Mouse (Mus musculus) cortical plate, adult 2 months (tissue): ENCODE measurements around the gene Nfe2. TPM values are rescaled to one million over a fixed set of nuclear protein-coding genes. Genes with fewer than 3 reads are reported as not detected.
A peak's percentile ranks its signal among the peaks of the same experiment; 100 is the strongest.
"Not testable (repeated sequence)": the region's sequence is repeated elsewhere in the genome, so short reads cannot be mapped to it uniquely, and the experiment has no call there.

ENCODE experiments used
- H3K27ac ChIP-seq: fragments of 200-500 bp; 2 replicates; pipeline ENCODE4 v1.5.1; 2012; ENCODE audit warnings: low read length, control low read depth, inconsistent platforms; ENCODE audit not compliant: insufficient read depth
- H3K4me1 ChIP-seq: fragments of 200-500 bp; 2 replicates; pipeline ENCODE4 v1.6.1; 2011; ENCODE audit warnings: low read length; ENCODE audit not compliant: control insufficient read depth, insufficient read depth
- H3K4me3 ChIP-seq: fragments of 200-500 bp; 2 replicates; pipeline ENCODE4 v1.5.1; 2011; ENCODE audit warnings: mild to moderate bottlenecking, low read length, control low read depth; ENCODE audit not compliant: insufficient read depth
- CTCF ChIP-seq: fragments of 200-500 bp; IDR thresholded peaks from 2 replicates; pipeline ENCODE4 v1.5.1; 2011; ENCODE audit warnings: mild to moderate bottlenecking, control low read depth, low read length; ENCODE audit not compliant: insufficient read depth; ENCODE audit errors: extremely low read depth
- POLR2A ChIP-seq: fragments of 200-500 bp; IDR thresholded peaks from 2 replicates; pipeline ENCODE4 v1.6.1; 2011; ENCODE audit warnings: mild to moderate bottlenecking, low read length, control low read depth; ENCODE audit not compliant: insufficient read depth; ENCODE audit errors: extremely low read depth
- polyA plus RNA-seq: library from polyadenylated mRNA; depleted of rRNA; stranded (reverse); fragments of >200 nt; gene quantifications from 2 replicates; pipeline ENCODE4 v1.2.3, GENCODE M21; 2012

The Nfe2 gene
- polyA plus RNA-seq, 1 experiment = 0.21 TPM

DNA sequence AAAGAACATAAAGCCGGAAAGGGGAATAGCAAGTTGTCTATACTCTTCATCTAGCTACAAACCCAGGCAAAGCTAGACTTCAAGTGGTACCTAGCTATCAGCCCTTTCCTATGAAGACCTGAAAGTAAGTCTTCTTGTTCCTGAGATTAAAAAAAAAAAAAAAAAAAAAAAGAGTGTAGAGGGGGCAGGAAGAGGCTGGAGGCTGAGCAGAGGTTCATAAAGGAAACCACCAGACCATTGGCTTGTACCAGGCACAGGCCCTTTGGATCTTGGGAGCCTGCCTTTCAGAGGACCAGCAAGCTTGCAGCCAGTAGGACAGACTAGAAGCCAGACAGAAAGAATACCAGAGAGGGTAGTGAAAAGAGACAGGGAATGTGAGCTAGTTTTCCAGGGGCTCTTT lies 4.9 kb downstream of the Nfe2 start:
- Histone ChIP-seq H3K27ac (no peak overlapping the region), H3K4me1 (no peaks in the 10 kb centered on the region), H3K4me3 (no peak overlapping the region)
- TF ChIP-seq CTCF (no peak), POLR2A (no peak)

DNA sequence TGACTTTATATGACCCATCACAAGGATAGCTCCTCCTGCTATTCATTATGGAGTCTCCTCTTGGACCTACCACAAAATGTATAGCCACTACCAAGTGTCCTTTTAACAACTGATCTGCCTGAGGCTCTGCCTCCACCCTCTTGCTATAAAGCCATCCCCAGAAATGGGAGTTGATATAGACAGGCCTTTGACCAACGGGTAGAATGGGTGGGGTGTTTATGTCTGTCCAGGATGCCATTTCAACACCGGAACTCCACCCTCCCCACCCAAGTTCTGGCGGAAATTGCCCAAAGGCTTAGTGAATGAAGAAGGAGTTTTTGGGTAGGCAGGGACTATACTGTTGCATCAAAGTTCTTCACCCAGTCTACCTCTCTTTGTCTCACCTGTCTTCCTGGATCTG lies 5.5 kb downstream of the Nfe2 start:
- no peak overlapping the region for H3K27ac ChIP-seq
- H3K4me3 ChIP-seq = no peak overlapping the region
- no peaks in the 10 kb centered on the region for H3K4me1 ChIP-seq
- TF ChIP-seq CTCF (no peak), POLR2A (no peak)

DNA sequence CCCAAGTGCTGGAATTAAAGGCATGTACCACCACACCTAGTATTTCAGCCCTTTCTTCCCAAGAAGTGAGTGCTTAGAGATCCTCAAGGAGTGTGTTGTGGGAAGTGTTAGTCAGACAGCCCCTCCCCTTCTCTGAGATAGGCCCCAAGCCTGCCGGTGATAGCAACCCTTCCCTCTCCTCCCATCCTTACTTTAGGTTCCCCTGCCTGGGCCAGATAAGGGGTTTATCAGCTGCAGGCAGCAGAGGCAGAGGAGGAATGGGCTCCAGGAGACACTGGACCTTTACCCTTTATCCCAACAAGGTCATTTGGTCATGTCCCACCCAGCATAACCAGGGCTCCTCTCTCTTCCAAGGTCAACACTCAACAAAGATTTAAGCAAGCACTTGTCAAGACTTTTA lies 6.6 kb downstream of the Nfe2 start:
- Histone ChIP-seq H3K4me3 (no peak overlapping the region), H3K4me1 (no peaks in the 10 kb centered on the region), H3K27ac (no peak overlapping the region)
- TF ChIP-seq POLR2A (no peak), CTCF (no peak)

- Histone ChIP-seq H3K27ac (no peak overlapping the region), H3K4me1 (no peaks in the 10 kb centered on the region), H3K4me3 (no peak overlapping the region)
- TF ChIP-seq POLR2A = no peak
- TF ChIP-seq CTCF = peak; percentile 66
Observed at GRCm38 (mm10) chr15:103250195-103250740, 7.9 kb downstream of the Nfe2 start.

DNA sequence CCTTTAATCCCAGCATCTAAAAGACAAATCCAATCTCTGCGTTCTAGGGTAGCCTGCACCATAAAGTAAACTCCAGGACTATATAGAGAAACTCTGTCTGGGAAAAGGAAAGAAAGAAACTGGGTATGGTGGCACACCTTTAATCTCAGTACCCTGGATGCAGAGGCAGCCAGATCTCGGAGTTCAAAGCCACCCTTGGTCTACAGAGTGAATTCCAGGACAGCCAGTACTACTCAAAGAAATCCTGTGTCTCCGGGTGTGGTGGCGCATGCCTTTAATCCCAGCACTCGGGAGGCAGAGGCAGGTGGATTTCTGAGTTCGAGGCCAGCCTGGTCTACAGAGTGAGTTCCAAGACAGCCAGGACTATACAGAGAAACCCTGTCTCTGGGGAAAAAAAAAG lies 8.7 kb downstream of the Nfe2 start:
- H3K4me1 ChIP-seq, H3K27ac ChIP-seq, H3K4me3 ChIP-seq: not testable (repeated sequence)

DNA sequence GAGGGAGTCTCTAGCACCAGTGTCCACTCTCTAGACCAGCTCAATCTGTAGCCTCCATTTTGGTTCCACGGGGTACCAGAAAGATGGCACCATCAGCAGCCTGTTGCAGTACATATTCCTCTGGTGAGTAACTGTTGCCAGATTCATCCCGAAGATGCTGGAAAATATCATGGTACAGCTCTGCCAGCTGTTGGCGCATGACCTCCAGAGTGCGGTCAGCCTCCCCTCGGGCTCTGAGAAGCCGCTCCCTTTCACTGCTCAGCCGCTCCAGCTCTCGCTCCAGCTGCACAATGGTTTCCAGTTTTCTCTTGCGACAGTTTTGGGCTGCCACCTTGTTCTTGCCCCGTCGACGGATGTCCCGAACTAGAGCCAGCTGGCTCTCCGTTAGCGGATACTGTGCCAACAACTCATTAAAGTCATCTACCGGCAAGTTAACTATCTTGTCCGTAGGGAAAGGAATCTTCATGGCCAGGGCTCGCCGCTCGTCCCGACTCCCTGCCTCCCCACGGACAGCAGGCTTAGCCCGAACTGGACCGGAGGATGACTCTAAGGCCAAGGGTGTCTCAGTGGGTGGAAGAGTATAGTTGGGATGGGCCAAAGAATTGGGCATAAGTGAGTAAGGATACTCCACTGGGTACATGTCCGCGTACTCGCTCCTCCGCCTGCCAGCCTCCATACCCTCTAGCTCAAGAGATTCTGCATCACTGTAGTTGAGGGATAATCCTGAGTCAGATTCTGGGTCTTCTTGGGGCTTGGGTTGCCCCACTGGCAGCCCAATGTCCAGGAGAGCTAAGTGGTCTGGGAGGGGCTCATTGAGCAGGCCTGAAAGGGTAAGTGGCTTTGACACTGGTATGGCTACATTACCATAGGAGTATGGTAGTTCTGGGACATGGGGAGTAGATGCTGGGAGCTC lies 9.5 kb downstream of the Nfe2 start:
- no peak overlapping the region for H3K27ac ChIP-seq
- H3K4me1 ChIP-seq = no peaks in the 10 kb centered on the region
- H3K4me3 ChIP-seq = no peak overlapping the region
- TF ChIP-seq CTCF = no peak
- TF ChIP-seq POLR2A = no peak

DNA sequence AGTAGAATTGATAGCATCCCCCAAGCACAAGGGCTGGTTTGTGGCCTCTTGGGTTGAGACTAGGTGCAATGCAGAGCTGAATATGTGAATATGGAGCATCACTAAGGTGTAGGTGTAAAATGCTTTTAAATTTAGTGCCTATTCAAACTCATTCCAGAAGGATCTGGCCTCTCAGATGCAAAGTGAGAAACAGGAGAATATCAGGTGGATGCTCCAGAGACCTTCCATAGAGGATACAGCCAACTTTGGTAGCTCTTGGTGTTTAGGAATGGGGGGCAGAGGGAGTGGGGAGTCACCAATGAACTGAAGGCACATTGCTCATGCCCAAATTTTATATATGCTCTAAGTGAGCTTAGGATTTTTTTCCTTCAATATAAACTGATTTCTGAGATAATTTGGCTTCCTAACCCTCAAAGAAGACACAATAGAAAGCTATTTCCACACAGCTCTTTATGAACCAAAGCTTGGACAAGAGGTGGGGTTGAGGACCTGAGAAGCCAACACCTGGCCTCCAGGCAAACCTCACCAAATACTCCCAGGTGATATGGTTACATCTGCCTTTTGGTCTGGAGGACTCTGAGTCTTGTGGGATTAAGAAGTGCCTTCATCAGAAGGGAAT lies 10.3 kb downstream of the Nfe2 start:
- Histone ChIP-seq H3K27ac (no peak overlapping the region), H3K4me3 (no peak overlapping the region), H3K4me1 (no peaks in the 10 kb centered on the region)
- 0 out of 2 replicates have a peak, but pooled peaks have one; percentile 4 for TF ChIP-seq POLR2A
- TF ChIP-seq CTCF = no peak

DNA sequence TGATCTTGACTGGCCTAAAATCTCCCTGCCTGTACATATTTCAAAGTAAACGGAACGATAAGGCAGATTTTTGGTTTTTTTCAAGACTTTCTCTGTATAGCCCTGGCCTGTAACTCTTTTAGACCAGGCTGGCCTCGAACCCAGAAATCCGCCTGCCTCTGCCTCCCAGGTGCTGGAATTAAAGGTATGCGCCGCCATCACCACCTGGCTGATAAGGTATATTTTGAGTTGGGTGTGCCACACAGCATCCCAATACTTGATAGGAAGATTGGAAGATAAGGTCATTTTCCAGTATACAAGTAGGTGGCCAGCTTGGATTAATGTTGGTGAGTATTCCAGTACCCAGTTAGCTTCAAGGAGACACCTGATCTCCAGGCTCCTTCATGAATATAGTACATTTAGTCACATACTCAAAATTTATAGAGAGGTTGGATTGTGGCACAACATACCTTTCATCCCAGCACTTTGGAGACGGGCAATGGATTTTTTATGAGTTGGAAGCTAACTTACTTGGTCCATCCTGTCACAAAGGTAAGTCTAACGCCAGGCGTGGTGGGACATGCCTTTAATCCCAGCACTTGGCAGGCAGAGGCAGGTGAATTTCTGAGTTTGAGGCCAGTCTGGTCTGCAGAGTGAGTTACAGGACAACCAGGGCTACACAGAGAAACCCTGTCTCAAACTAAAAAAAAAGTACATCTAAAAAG lies 11.0 kb downstream of the Nfe2 start:
- no peaks in the 10 kb centered on the region for H3K4me1 ChIP-seq
- TF ChIP-seq POLR2A (no peak), CTCF (no peak)
- H3K4me3 ChIP-seq = no peak overlapping the region
- no peak overlapping the region for H3K27ac ChIP-seq

DNA sequence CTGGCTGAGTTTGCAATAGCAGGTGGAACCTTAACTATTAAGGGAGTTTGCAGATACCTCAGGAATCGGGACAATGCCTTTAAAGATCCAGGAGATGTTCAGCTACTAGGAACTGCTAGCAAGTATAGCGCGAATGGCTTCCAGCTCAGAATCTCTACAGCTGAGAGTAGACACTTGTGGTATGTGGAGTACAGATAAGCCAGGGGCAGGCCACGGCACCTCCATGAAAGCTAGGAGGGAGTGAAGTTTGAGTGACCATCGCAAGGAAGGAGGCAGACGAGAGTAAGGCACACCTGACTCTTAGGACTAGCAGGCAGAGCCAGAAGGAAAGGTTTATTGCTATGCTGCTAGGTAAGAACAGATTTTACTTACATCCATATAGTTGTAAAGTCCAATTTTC lies 12.6 kb downstream of the Nfe2 start:
- no peaks in the 10 kb centered on the region for H3K4me1 ChIP-seq
- H3K4me3 ChIP-seq = no peak overlapping the region
- TF ChIP-seq POLR2A (no peak), CTCF (no peak)
- H3K27ac ChIP-seq = no peak overlapping the region

- H3K27ac ChIP-seq = no peak overlapping the region
- no peaks in the 10 kb centered on the region for H3K4me1 ChIP-seq
- no peak for TF ChIP-seq POLR2A
- no peak overlapping the region for H3K4me3 ChIP-seq
Observed at GRCm38 (mm10) chr15:103242885-103243284, 15.3 kb downstream of the Nfe2 start.

- H3K4me3 ChIP-seq = peak overlapping the region; percentile 79
- not testable (repeated sequence) for H3K4me1 ChIP-seq, H3K27ac ChIP-seq
Observed at GRCm38 (mm10) chr15:103241071-103242018, 16.9 kb downstream of the Nfe2 start.
